Comparison of ENCODE assay signal across 19 mouse cellular contexts in genomic region chr2:50757837-50758541, GRCm38 (mm10).
DNase-seq lines count a peak whose midpoint lies in the region; ATAC-seq and TF ChIP-seq lines count a peak whose summit lies in the region.
"Had no signal": no experiment of that assay in that cellular context is flagged by ENCODE, and none has a peak within 500 bp of the region (broad histone marks: within the 10 kb centered on the region; RNA-seq: fewer than 3 reads in every experiment).

No protein-coding gene starts in this region.

- H3K4me3 ChIP-seq in hindbrain, embryonic 10.5 days: no peak overlapping the region
- H3K4me3 ChIP-seq in hindbrain, embryonic 13.5 days: no peak overlapping the region
- H3K4me3 ChIP-seq in intestine, postnatal 0 days (ENCODE audit: low read depth, low read length): no peak overlapping the region
- H3K4me3 ChIP-seq: forebrain, embryonic 13.5 days; limb, embryonic 15.5 days; midbrain, embryonic 15.5 days had no signal

- no peak overlapping the region for H3K4me2 ChIP-seq in hindbrain, embryonic 13.5 days
- H3K4me2 ChIP-seq in intestine, postnatal 0 days (replicated peaks; ENCODE audit: low read depth): peak overlapping the region; percentile 57
- H3K4me2 ChIP-seq: forebrain, embryonic 13.5 days; limb, embryonic 15.5 days; midbrain, embryonic 15.5 days had no signal

- peak overlapping the region; percentile 84 for H3K27ac ChIP-seq in hindbrain, embryonic 10.5 days
- H3K27ac ChIP-seq in hindbrain, embryonic 13.5 days: no peak overlapping the region
- H3K27ac ChIP-seq in intestine, postnatal 0 days (ENCODE audit: low read depth, low read length): no peak overlapping the region
- H3K27ac ChIP-seq: forebrain, embryonic 13.5 days; limb, embryonic 15.5 days; midbrain, embryonic 15.5 days had no signal

- no peak for TF ChIP-seq CTCF in intestine, postnatal 0 days (IDR thresholded peaks at IDR 0.05; ENCODE audit: low read depth)

- H3K9ac ChIP-seq in hindbrain, embryonic 13.5 days: no peak overlapping the region
- no peak overlapping the region for H3K9ac ChIP-seq in intestine, postnatal 0 days (ENCODE audit: low read depth, low read length)
- H3K9ac ChIP-seq: forebrain, embryonic 13.5 days; limb, embryonic 15.5 days; midbrain, embryonic 15.5 days had no signal

- H3K9me3 ChIP-seq in hindbrain, embryonic 10.5 days: no peaks in the 10 kb centered on the region
- H3K9me3 ChIP-seq in hindbrain, embryonic 13.5 days: no peaks in the 10 kb centered on the region
- no peaks in the 10 kb centered on the region for H3K9me3 ChIP-seq in intestine, postnatal 0 days (ENCODE audit: control insufficient read depth)
- H3K9me3 ChIP-seq: forebrain, embryonic 13.5 days; limb, embryonic 15.5 days; midbrain, embryonic 15.5 days had no signal

- DNase-seq in hindbrain, embryonic 10.5 days (ENCODE audit: low spot score): no peak
- DNase-seq in urinary bladder, adult 18-20 months (ENCODE audit: low spot score in 2 of 2): peak; percentile 22 to 40
- DNase-seq in urinary bladder, postnatal 4 days (ENCODE audit: low spot score in 2 of 2): no peak
- no peak for DNase-seq in cerebellum, adult 18-20 months
- DNase-seq in B cell, adult 2 months: no peak
- DNase-seq: adrenal gland, postnatal 25 days; cerebellum, adult 11 months; cerebellum, postnatal 36 days; heart, adult 18-20 months; heart, postnatal 4 days; kidney, adult 8-10 months; kidney, postnatal 14 days; thymus, postnatal 25 days had no signal

- peaks cover 38% of the 10 kb centered on the region for H3K4me1 ChIP-seq in hindbrain, embryonic 10.5 days (replicated peaks)
- peaks cover 14% of the 10 kb centered on the region for H3K4me1 ChIP-seq in hindbrain, embryonic 13.5 days (replicated peaks)
- H3K4me1 ChIP-seq in intestine, postnatal 0 days (replicated peaks; ENCODE audit: control insufficient read depth, insufficient read depth, low read length): no peaks in the 10 kb centered on the region
- H3K4me1 ChIP-seq: limb, embryonic 15.5 days had no signal

- ATAC-seq in hindbrain, embryonic 13.5 days (ENCODE audit: low FRiP score): no peak
- ATAC-seq in intestine, postnatal 0 days: 0 out of 2 replicates have a peak, but pooled peaks have one; percentile 49
- ATAC-seq: forebrain, embryonic 13.5 days; midbrain, embryonic 15.5 days had no signal

- 90% methylated on average over 21 of the region's 21 CpGs for WGBS in hindbrain, embryonic 10.5 days
- WGBS in hindbrain, embryonic 13.5 days: 89% methylated on average over 21 of the region's 21 CpGs
- 53% methylated on average over 21 of the region's 21 CpGs for WGBS in intestine, postnatal 0 days

- no peaks in the 10 kb centered on the region for H3K36me3 ChIP-seq in hindbrain, embryonic 10.5 days
- no peaks in the 10 kb centered on the region for H3K36me3 ChIP-seq in hindbrain, embryonic 13.5 days
- H3K36me3 ChIP-seq in intestine, postnatal 0 days (ENCODE audit: control insufficient read depth, insufficient read depth): no peaks in the 10 kb centered on the region
- H3K36me3 ChIP-seq: G1E; limb, embryonic 15.5 days; midbrain, embryonic 15.5 days had no signal

- H3K27me3 ChIP-seq in hindbrain, embryonic 10.5 days (ENCODE audit: insufficient read depth, poor library complexity, severe bottlenecking): no peaks in the 10 kb centered on the region
- H3K27me3 ChIP-seq in hindbrain, embryonic 13.5 days: no peaks in the 10 kb centered on the region
- H3K27me3 ChIP-seq in intestine, postnatal 0 days (replicated peaks; ENCODE audit: control insufficient read depth, insufficient read depth, low read length): no peaks in the 10 kb centered on the region
- H3K27me3 ChIP-seq: forebrain, embryonic 13.5 days; limb, embryonic 15.5 days; midbrain, embryonic 15.5 days had no signal

Comparison
In these comparisons a context has a peak if more than half of its experiments do, and no peak if none do; other contexts are left out.
1. DNase-seq: peak in urinary bladder, adult 18-20 months (2 of 2); none in hindbrain, embryonic 10.5 days (single experiment), urinary bladder, postnatal 4 days (0 of 2), cerebellum, adult 18-20 months (0 of 2) and B cell, adult 2 months (0 of 2).